Mouse (Mus musculus) limb, embryonic 14.5 days (tissue): Measurements from ENCODE around the gene Slpi. TPM values are rescaled to one million over a fixed set of nuclear protein-coding genes. Genes with fewer than 3 reads are reported as not detected.

Experiments
- ATAC-seq: fragments of 200-750 bp; cut with Nextera tagmentation; 2 replicates; pipeline ENCODE4 v1.8.0; 2017; ENCODE audit warnings: low read depth, moderate number of reproducible peaks, moderate TSS enrichment; ENCODE audit not compliant: low FRiP score
- DNase-seq: peaks from one replicate; pipeline ENCODE4 v3.0.0-alpha.2; 2015; ENCODE audit warnings: low spot score
- H3K27ac ChIP-seq: fragments of 300-500 bp; sonication (generic); replicated peaks from 2 replicates; pipeline ENCODE4 v1.5.1; 2014; ENCODE audit warnings: low read depth, mild to moderate bottlenecking, low read length, moderate library complexity, mixed read lengths
- H3K27me3 ChIP-seq: fragments of 300-500 bp; sonication (generic); 2 replicates; pipeline ENCODE4 v1.6.1; 2014; ENCODE audit warnings: low read length, mixed read lengths; ENCODE audit not compliant: control insufficient read depth, insufficient read depth
- H3K36me3 ChIP-seq: fragments of 300-500 bp; sonication (generic); 2 replicates; pipeline ENCODE4 v1.6.1; 2014; ENCODE audit warnings: mild to moderate bottlenecking, low read length, moderate library complexity, mixed read lengths; ENCODE audit not compliant: control insufficient read depth, insufficient read depth
- H3K4me1 ChIP-seq: fragments of 300-500 bp; sonication (generic); 2 replicates; pipeline ENCODE4 v1.6.1; 2014; ENCODE audit warnings: antibody characterized with exemption, low read length, mixed read lengths; ENCODE audit not compliant: control insufficient read depth, insufficient read depth
- H3K4me2 ChIP-seq: fragments of 300-500 bp; sonication (generic); replicated peaks from 2 replicates; pipeline ENCODE4 v1.6.1; 2014; ENCODE audit warnings: low read depth, mild to moderate bottlenecking, low read length, moderate library complexity; ENCODE audit not compliant: severe bottlenecking
- H3K4me3 ChIP-seq: fragments of 300-500 bp; sonication (generic); replicated peaks from 2 replicates; pipeline ENCODE4 v1.5.1; 2014; ENCODE audit warnings: low read length
- H3K9ac ChIP-seq: fragments of 300-500 bp; sonication (generic); 2 replicates; pipeline ENCODE4 v1.6.1; 2014; ENCODE audit warnings: mild to moderate bottlenecking, low read depth, low read length, moderate library complexity; ENCODE audit not compliant: severe bottlenecking
- H3K9me3 ChIP-seq: fragments of 300-500 bp; sonication (generic); 2 replicates; pipeline ENCODE4 v1.6.1; 2016; ENCODE audit warnings: low read length; ENCODE audit not compliant: control insufficient read depth
- POLR2A ChIP-seq: fragments of 200-500 bp; IDR thresholded peaks from 2 replicates; pipeline ENCODE4 v1.8.0; 2012; ENCODE audit warnings: inconsistent platforms, mild to moderate bottlenecking, moderate library complexity, borderline replicate concordance; ENCODE audit not compliant: insufficient read depth, insufficient read length; ENCODE audit errors: extremely low read depth
- WGBS: fragments of 180-500 bp; shearing (Covaris S2); extraction: QIAGEN DNeasy Blood & Tissue Kit; methylation state at CpG from one replicate; pipeline ENCODE4 v1.1.7; 2014; 5-methylcytosine and 5-hydroxymethylcytosine counted together
- polyA plus RNA-seq, 2 experiments: library from polyadenylated mRNA; depleted of rRNA in 1 of 2; stranded (reverse) in 1 of 2; unstranded in 1 of 2; fragments of >200 nt; fragmentation: Nextera tagmentation in 1 of 2; extraction: Ambion mirVana in 1 of 2; gene quantifications; 2 replicates each; pipeline versions ENCODE4 v1.2.1 to v1.2.3; 2012 to 2014

The Slpi gene
- polyA plus RNA-seq, 2 experiments, result 1.1 to 5.1 TPM

- TF ChIP-seq POLR2A, result no peak
- 70% methylated on average over 3 of the region's 3 CpGs for WGBS
- Histone ChIP-seq H3K36me3 (no peaks in the 10 kb centered on the region), H3K9me3 (no peaks in the 10 kb centered on the region), H3K4me2 (no peak overlapping the region), H3K4me1 (peaks cover 12% of the 10 kb centered on the region), H3K27ac (no peak overlapping the region), H3K27me3 (no peaks in the 10 kb centered on the region), H3K4me3 (no peak overlapping the region), H3K9ac (no peak overlapping the region)
- DNase-seq (no peak), ATAC-seq (no peak)
Measured at GRCm38 (mm10) chr2:164382971-164383370, 5.9 kb downstream of the Slpi start.

- WGBS, result 84% methylated on average over 8 of the region's 8 CpGs
- DNase-seq (no peak), ATAC-seq (no peak)
- Histone ChIP-seq H3K36me3 (no peaks in the 10 kb centered on the region), H3K4me2 (no peak overlapping the region), H3K27me3 (no peaks in the 10 kb centered on the region), H3K4me3 (no peak overlapping the region), H3K9ac (no peak overlapping the region), H3K27ac (no peak overlapping the region), H3K9me3 (no peaks in the 10 kb centered on the region), H3K4me1 (peaks cover 12% of the 10 kb centered on the region)
- TF ChIP-seq POLR2A, result no peak
Measured at GRCm38 (mm10) chr2:164381726-164382125, 7.2 kb downstream of the Slpi start.

- no peaks in the 10 kb centered on the region for H3K36me3 ChIP-seq
- H3K4me2 ChIP-seq, result no peak overlapping the region
- H3K9ac ChIP-seq, result no peak overlapping the region
- H3K4me1 ChIP-seq, result no peaks in the 10 kb centered on the region
- TF ChIP-seq POLR2A, result no peak
- no peak overlapping the region for H3K4me3 ChIP-seq
- no peaks in the 10 kb centered on the region for H3K9me3 ChIP-seq
- no peak overlapping the region for H3K27ac ChIP-seq
- H3K27me3 ChIP-seq, result no peaks in the 10 kb centered on the region
- 77% methylated on average over 15 of the region's 15 CpGs for WGBS
- ATAC-seq (no peak), DNase-seq (no peak)
Measured at GRCm38 (mm10) chr2:164377478-164378426, 11.1 kb downstream of the Slpi start.

- no peak overlapping the region for H3K4me2 ChIP-seq
- H3K9ac ChIP-seq, result no peak overlapping the region
- H3K36me3 ChIP-seq, result no peaks in the 10 kb centered on the region
- no peak overlapping the region for H3K4me3 ChIP-seq
- no peak for DNase-seq
- H3K27me3 ChIP-seq, result no peaks in the 10 kb centered on the region
- H3K9me3 ChIP-seq, result no peaks in the 10 kb centered on the region
- no peaks in the 10 kb centered on the region for H3K4me1 ChIP-seq
- H3K27ac ChIP-seq, result no peak overlapping the region
- no peak for TF ChIP-seq POLR2A
- ATAC-seq, result no peak
- WGBS, result 30% methylated on average over 4 of the region's 4 CpGs
Measured at GRCm38 (mm10) chr2:164373187-164373586, 15.7 kb downstream of the Slpi start.

- Histone ChIP-seq H3K36me3 (no peaks in the 10 kb centered on the region), H3K27ac (no peak overlapping the region), H3K9ac (no peak overlapping the region), H3K4me1 (no peaks in the 10 kb centered on the region), H3K4me3 (no peak overlapping the region), H3K9me3 (no peaks in the 10 kb centered on the region), H3K4me2 (no peak overlapping the region), H3K27me3 (no peaks in the 10 kb centered on the region)
- ATAC-seq (no peak), DNase-seq (no peak)
- no peak for TF ChIP-seq POLR2A
- WGBS, result 30% methylated on average over 3 of the region's 3 CpGs
Measured at GRCm38 (mm10) chr2:164372408-164373053, 16.4 kb downstream of the Slpi start.
